Mouse (Mus musculus): ENCODE data around the gene Gnpnat1. TPM values are rescaled to one million over a fixed set of nuclear protein-coding genes. Genes with fewer than 3 reads are reported as not detected.
A peak's percentile ranks its signal among the peaks of the same experiment; 100 is the strongest.
"Not testable (repeated sequence)": the region's sequence is repeated elsewhere in the genome, so short reads cannot be mapped to it uniquely, and the experiment has no call there.

Gnpnat1 gene
- polyA plus RNA-seq (2012; ENCODE audit: insufficient read depth, insufficient read length, missing spikeins), result 31.2 and 39.1 TPM in 2 replicates

- not testable (repeated sequence) for H3K4me3 ChIP-seq (ENCODE audit: insufficient read depth, low read depth, low read length); H3K27ac ChIP-seq (replicated peaks; ENCODE audit: low read depth, low read length); H3K4me1 ChIP-seq (ENCODE audit: control insufficient read depth, insufficient read depth, insufficient read length, low read length)
Measured at GRCm38 (mm10) chr14:45404813-45405212, at the start of gene Gnpnat1. Gene Gnpnat1, minus strand, starts transcription at chr14:45404913.

DNA sequence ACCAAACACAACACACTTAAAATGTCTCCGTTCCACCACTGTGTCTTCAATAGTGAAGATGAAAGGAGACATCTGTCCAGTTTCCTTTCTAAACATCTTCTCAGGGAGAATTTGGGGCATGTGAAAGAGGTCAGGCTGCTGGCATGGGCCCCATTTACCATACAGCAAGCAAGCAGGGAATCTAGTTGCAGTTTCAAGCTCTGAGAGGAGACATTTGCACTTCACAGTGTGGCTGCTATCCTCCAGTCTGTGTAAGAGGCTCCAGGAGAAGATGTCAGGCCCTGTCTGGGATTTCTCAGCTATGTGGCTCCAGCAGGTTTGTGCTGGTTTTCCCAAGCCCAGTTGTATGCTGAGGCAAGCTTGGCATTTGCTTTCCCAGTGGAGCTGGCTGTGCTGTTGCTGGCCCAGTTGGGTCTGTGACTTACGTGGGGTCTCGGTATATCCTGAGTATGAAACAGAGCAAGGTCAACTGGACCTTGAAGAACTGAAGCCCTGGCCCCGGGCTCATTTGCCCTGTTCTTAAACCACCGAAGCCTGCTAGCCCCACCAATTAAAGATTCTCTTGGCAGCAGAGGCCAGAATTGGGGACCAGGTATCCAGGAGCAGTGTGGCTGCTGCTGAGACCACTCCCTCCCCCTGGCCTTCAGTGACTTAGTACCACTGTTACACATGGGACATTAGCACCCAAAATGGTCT, 49.0 kb upstream of the Gnpnat1 start:
- Histone ChIP-seq H3K27ac (replicated peaks; ENCODE audit: low read depth, low read length) (peak overlapping the region; percentile 61), H3K4me1 (ENCODE audit: control insufficient read depth, insufficient read depth, insufficient read length, low read length) (peaks cover 32% of the 10 kb centered on the region), H3K4me3 (ENCODE audit: insufficient read depth, low read depth, low read length) (no peak overlapping the region)

- H3K27ac ChIP-seq (replicated peaks; ENCODE audit: low read depth, low read length), result peak overlapping the region; percentile 61
- H3K4me1 ChIP-seq (ENCODE audit: control insufficient read depth, insufficient read depth, insufficient read length, low read length), result peaks cover 32% of the 10 kb centered on the region
- H3K4me3 ChIP-seq (ENCODE audit: insufficient read depth, low read depth, low read length), result no peak overlapping the region
Measured at GRCm38 (mm10) chr14:45452861-45453512, 48.3 kb upstream of the Gnpnat1 start.

DNA sequence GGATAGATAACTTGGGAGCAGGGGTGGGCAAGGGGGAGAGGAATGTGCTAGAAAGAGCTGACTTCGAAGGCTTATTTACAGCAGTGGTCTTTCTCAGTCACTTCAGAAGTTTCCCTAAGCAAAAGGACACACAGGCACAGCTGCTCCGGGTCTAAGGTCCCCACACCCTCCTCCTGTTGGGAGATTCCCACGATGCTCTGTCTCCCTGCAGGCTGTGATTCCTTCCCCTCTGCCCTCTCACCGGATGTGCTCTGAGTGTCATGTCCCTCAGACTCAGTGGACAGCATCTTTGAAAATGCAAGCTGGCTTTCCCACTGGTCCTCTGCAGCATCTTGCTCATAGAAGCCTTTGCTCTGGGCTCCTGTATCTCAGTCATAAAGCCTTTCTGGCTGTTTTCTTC, 47.4 kb upstream of the Gnpnat1 start:
- Histone ChIP-seq H3K27ac (replicated peaks; ENCODE audit: low read depth, low read length) (peak overlapping the region; percentile 67), H3K4me1 (ENCODE audit: control insufficient read depth, insufficient read depth, insufficient read length, low read length) (peaks cover 29% of the 10 kb centered on the region), H3K4me3 (ENCODE audit: insufficient read depth, low read depth, low read length) (no peak overlapping the region)

DNA sequence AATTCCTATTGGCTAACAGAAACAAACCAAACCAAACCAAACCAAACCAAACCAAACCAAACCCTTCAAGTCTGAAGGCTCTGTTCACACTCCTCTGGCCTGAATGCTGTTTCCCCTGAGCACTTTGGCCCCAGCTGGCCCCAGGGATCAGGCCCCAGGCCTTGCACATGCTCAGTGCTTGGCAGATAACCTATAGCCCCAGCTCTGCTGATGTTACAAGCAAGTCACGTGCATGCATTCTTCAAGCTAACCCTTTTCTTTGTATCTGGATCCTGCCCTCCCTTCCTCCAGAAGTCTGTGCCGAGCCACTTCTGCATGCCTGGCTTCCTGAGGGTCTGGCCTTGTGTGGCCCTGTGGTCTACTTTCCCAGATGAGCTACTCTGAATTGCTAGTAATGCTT, 46.4 kb upstream of the Gnpnat1 start:
- H3K4me1 ChIP-seq (ENCODE audit: control insufficient read depth, insufficient read depth, insufficient read length, low read length), result peaks cover 27% of the 10 kb centered on the region
- no peak overlapping the region for H3K4me3 ChIP-seq (ENCODE audit: insufficient read depth, low read depth, low read length)
- peak overlapping the region; percentile 52; the same call in 1 of the 2 replicates for H3K27ac ChIP-seq (replicated peaks; ENCODE audit: low read depth, low read length)

GRCm38 (mm10) chr14:45446777-45447176, 42.1 kb upstream of the Gnpnat1 start:
- Histone ChIP-seq H3K27ac (replicated peaks; ENCODE audit: low read depth, low read length) (no peak overlapping the region), H3K4me1 (ENCODE audit: control insufficient read depth, insufficient read depth, insufficient read length, low read length) (peaks cover 15% of the 10 kb centered on the region), H3K4me3 (ENCODE audit: insufficient read depth, low read depth, low read length) (no peak overlapping the region)

DNA sequence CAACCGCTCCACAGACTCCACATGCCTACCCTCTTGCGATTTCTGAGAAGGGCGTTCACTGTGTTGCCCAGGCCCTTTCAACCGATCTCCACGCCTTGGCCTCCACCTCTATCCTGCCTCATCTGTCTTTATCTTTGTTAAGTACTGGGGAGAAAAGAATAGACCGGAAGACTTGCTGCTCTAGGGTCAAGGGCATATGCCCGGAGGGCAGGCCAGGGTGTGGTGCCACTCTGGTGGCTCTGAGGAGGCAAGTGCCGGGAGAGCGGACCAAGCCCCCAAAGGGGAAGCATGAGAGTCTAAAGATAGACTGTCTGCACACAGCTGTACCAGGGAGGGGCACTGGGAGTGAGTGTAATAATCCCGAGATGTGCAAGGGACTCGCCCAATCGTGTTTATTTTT, 40.7 kb upstream of the Gnpnat1 start:
- Histone ChIP-seq H3K4me3 (ENCODE audit: insufficient read depth, low read depth, low read length) (no peak overlapping the region), H3K4me1 (ENCODE audit: control insufficient read depth, insufficient read depth, insufficient read length, low read length) (peaks cover 15% of the 10 kb centered on the region), H3K27ac (replicated peaks; ENCODE audit: low read depth, low read length) (no peak overlapping the region)

DNA sequence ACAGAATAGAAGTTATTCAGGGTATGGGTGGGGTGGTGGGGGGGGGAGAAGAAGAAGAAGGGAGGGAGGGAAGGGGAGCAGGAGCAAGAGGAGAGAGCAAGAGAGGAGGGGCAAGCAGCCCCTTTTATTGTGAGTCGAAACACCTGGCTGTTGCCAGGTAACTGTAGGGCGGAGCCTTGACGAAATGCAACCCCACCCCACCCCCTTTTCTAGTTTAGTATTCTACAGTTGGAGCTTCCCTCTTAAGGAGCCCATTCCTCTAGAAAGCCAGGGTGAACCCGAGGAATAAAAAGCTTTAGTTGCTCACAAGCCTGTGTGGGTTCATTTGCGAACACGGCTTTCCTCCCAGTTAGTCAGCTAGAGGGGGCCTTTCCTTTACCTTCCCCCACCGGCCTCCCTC, 40.2 kb upstream of the Gnpnat1 start:
- Histone ChIP-seq H3K27ac (replicated peaks; ENCODE audit: low read depth, low read length) (no peak overlapping the region), H3K4me1 (ENCODE audit: control insufficient read depth, insufficient read depth, insufficient read length, low read length) (peaks cover 15% of the 10 kb centered on the region), H3K4me3 (ENCODE audit: insufficient read depth, low read depth, low read length) (no peak overlapping the region)

DNA sequence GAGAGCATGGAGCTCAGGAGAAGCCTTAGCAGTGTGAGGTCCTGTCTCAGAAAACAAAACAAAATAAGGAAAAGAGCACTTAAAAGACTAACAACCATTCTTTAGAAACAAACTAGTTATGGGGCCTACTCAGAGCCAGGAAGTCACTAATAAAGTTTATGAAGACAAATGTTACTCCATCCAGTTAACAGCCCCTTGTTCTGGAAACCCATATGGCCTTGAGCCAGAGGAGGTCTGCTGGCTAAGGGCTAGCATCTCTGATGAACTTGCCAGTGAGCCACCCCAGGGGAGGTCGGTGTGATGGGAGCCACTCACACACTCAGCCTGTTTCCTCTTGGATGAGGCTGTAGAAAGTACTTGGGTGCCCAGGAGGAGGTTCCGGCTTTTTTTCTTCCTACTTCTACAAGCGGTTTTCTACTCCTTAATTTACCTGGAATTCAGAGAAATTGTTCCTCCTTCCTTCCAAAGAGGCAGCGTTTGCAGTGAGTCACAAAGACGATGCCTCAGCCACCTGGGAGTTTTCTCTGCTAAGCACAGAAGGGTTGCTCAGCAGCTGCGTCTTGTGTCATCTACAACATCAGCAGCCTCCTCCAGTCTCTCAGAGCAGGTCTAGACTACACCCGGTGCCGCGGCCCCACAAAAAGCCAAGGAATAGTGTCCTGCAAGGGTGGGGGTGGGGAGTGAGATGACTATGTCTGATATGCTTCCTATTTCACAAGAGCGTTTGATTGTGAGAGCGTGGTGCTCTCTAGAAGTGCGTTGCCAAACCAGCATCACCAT, 38.3 kb upstream of the Gnpnat1 start:
- no peak overlapping the region; the same call in 1 of the 2 replicates for H3K27ac ChIP-seq (replicated peaks; ENCODE audit: low read depth, low read length)

GRCm38 (mm10) chr14:45441291-45441690, 36.6 kb upstream of the Gnpnat1 start:
- H3K4me3 ChIP-seq (ENCODE audit: insufficient read depth, low read depth, low read length), result no peak overlapping the region
- no peak overlapping the region for H3K27ac ChIP-seq (replicated peaks; ENCODE audit: low read depth, low read length)
- peaks cover 21% of the 10 kb centered on the region for H3K4me1 ChIP-seq (ENCODE audit: control insufficient read depth, insufficient read depth, insufficient read length, low read length)

More for the DNA sequence above, 38.3 kb upstream of the Gnpnat1 start:
- H3K4me3 ChIP-seq (ENCODE audit: insufficient read depth, low read depth, low read length), result no peak overlapping the region
- peaks cover 20% of the 10 kb centered on the region for H3K4me1 ChIP-seq (ENCODE audit: control insufficient read depth, insufficient read depth, insufficient read length, low read length)

DNA sequence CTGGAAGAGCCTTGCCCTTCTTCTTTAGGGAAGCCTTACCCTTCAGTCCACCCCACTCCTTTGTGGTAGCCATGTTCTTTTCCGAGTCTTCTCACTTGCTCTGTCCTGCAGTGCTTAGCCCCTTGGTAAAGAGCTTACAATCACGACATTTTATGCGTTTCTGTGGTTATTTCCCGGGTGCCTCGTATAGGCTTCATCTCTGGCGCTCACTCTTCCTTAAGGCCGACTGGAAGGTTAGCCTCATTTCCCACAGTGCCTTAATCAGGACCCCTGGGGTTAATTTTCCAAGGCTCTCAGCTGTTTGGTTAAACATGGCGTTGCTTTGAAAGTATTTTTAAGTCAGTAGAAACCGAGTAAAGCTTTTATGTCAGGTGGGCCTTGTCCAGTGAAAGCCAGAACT, 34.7 kb upstream of the Gnpnat1 start:
- Histone ChIP-seq H3K4me1 (ENCODE audit: control insufficient read depth, insufficient read depth, insufficient read length, low read length) (peaks cover 17% of the 10 kb centered on the region), H3K4me3 (ENCODE audit: insufficient read depth, low read depth, low read length) (no peak overlapping the region), H3K27ac (replicated peaks; ENCODE audit: low read depth, low read length) (no peak overlapping the region)

DNA sequence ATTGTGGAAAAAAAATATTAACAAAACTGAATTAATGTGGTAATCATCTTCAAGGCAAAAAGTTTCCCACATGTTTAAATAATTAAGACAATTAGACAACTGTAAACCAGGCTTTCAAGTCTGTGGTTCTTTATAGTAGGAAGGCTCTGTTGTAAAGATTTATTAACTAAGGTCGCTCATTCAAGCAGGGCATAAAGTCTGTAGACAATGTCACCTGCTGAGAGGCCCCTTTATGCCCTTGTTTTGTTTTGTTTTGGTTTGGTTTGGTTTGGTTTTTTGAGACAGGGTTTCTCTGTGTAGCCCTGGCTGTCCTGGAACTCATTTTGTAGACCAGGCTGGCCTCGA, 34.2 kb upstream of the Gnpnat1 start:
- no peak overlapping the region for H3K27ac ChIP-seq (replicated peaks; ENCODE audit: low read depth, low read length)
- no peak overlapping the region for H3K4me3 ChIP-seq (ENCODE audit: insufficient read depth, low read depth, low read length)
- H3K4me1 ChIP-seq (ENCODE audit: control insufficient read depth, insufficient read depth, insufficient read length, low read length), result peaks cover 17% of the 10 kb centered on the region

- Histone ChIP-seq H3K4me3 (ENCODE audit: insufficient read depth, low read depth, low read length) (no peak overlapping the region), H3K27ac (replicated peaks; ENCODE audit: low read depth, low read length) (0 out of 2 replicates have a peak overlapping the region, but pooled peaks have one; percentile 8), H3K4me1 (ENCODE audit: control insufficient read depth, insufficient read depth, insufficient read length, low read length) (peaks cover 16% of the 10 kb centered on the region)
Measured at GRCm38 (mm10) chr14:45438250-45438930, 33.7 kb upstream of the Gnpnat1 start.

DNA sequence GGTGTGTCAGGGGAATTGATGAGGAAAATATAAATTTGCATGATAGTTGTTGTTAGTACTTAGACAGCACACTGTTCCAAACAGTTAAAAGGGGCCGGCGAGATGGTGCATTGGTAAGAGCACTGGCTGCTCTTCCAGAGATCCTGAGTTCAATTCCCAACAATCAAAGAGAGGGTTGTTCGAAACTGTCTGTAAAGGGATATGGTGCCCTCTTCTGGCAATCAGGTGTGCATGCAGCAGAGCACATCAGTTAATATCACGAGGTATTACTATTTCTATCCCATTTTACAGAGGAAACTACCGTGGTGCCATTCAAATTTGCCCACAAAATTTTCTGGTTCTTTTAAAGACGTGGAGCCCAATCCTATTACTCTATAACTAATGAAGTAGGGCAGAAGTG, 29.5 kb upstream of the Gnpnat1 start:
- peaks cover 6% of the 10 kb centered on the region; the same call in 1 of the 2 replicates for H3K4me1 ChIP-seq (ENCODE audit: control insufficient read depth, insufficient read depth, insufficient read length, low read length)
- no peak overlapping the region for H3K4me3 ChIP-seq (ENCODE audit: insufficient read depth, low read depth, low read length)
- no peak overlapping the region for H3K27ac ChIP-seq (replicated peaks; ENCODE audit: low read depth, low read length)

DNA sequence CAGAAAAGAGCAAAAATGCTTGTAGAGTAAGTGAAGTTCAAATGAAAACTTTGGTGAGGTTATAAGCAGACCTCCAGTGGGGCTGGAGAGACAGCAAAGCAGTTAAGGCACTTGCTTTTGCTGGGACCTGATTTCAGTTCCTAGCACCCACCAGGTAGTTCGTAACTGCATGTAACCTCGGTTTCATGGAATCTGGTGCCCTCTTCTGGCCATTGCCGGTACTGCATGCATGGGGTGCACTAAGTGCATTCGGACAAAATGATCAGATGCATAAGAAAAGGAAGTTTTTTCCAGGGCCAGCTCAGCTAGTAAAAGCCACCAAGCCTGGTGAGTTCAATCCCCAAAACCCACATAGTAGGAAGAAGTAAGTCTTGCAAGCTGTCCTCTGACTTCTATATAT, 27.3 kb upstream of the Gnpnat1 start:
- Histone ChIP-seq H3K27ac (replicated peaks; ENCODE audit: low read depth, low read length) (no peak overlapping the region), H3K4me1 (ENCODE audit: control insufficient read depth, insufficient read depth, insufficient read length, low read length) (no peaks in the 10 kb centered on the region), H3K4me3 (ENCODE audit: insufficient read depth, low read depth, low read length) (no peak overlapping the region)
